Mouse (Mus musculus) G1E (cell line): ENCODE results near the gene Fbxw5.

ENCODE experiments used
- CTCF ChIP-seq: IDR thresholded peaks from 2 replicates; pipeline ENCODE4 v1.5.1; 2012; ENCODE audit warnings: low read depth, low read length, inconsistent platforms, mixed read lengths
- GATA1 ChIP-seq: IDR thresholded peaks from 2 replicates; pipeline ENCODE4 v1.6.1; 2012; ENCODE audit warnings: borderline replicate concordance, low read length, inconsistent platforms, mixed read lengths
- GATA2 ChIP-seq: IDR thresholded peaks from 2 replicates; pipeline ENCODE4 v1.6.1; 2012; ENCODE audit warnings: low read depth, low read length, inconsistent platforms, borderline replicate concordance
- POLR2AphosphoS5 ChIP-seq: IDR thresholded peaks from 2 replicates; pipeline ENCODE4 v1.6.1; 2012; ENCODE audit warnings: low read depth, low read length, inconsistent platforms; ENCODE audit not compliant: insufficient replicate concordance
- TAL1 ChIP-seq: conservative IDR thresholded peaks from 2 replicates; pipeline ENCODE4 v1.6.1; 2012; ENCODE audit warnings: low read depth, low read length, inconsistent platforms, mixed read lengths

DNA sequence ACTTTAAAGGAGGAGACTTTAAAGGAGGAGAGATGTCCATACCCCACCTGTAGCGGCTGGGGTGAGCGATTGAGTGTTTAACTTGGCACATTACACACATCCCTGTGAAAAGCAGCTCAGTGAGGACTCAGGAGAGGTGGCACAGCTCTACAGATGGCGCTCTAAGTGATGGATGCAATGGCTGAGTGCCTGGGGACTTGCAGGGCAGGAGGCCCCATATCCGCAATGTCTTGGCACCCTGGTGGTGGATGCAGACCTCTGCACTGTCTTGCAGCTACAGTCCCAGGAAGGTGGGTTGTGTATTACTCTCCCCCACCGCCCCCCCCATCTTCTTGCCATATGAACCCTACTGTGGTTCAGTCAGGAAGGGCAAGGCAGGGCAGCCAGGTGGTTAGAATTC is 6.4 kb downstream of the Fbxw5 start:
- TF ChIP-seq CTCF (no peak), GATA1 (no peak), TAL1 (no peak), GATA2 (no peak), POLR2AphosphoS5 (no peak)
